Mouse (Mus musculus): ENCODE measurements around the gene Zer1.
A peak's percentile ranks its signal among the peaks of the same experiment; 100 is the strongest.
"Not testable (repeated sequence)": the region's sequence is repeated elsewhere in the genome, so short reads cannot be mapped to it uniquely, and the experiment has no call there.

Gene Zer1

GRCm38 (mm10) chr2:30124472-30125274, at the start of gene Zer1:
Gene Zer1, minus strand, starts transcription at chr2:30124585.
- DNase-seq: peak; percentile 96

- peak in 1 of 2 experiments; percentile 31 for DNase-seq
Observed at GRCm38 (mm10) chr2:30173541-30174240, 49.3 kb upstream of the Zer1 start.

GRCm38 (mm10) chr2:30171997-30172382, 47.6 kb upstream of the Zer1 start:
- no peak for DNase-seq

GRCm38 (mm10) chr2:30171371-30171996, 47.1 kb upstream of the Zer1 start, which contains the start of gene Endog:
Gene Endog, plus strand, starts transcription at chr2:30171493.
- peak; percentile 93 for DNase-seq

- DNase-seq: no peak
Observed at GRCm38 (mm10) chr2:30166677-30167076, 42.3 kb upstream of the Zer1 start.

GRCm38 (mm10) chr2:30164340-30164932, 40.1 kb upstream of the Zer1 start:
- DNase-seq: no peak

- peak; percentile 45 to 47 for DNase-seq
Observed at GRCm38 (mm10) chr2:30161809-30162208, 37.4 kb upstream of the Zer1 start.

GRCm38 (mm10) chr2:30159871-30160270, 35.5 kb upstream of the Zer1 start:
- peak in 1 of 2 experiments; percentile 1 for DNase-seq

- DNase-seq: no peak
Observed at GRCm38 (mm10) chr2:30152616-30153015, 28.2 kb upstream of the Zer1 start.

- no peak for DNase-seq
Observed at GRCm38 (mm10) chr2:30151840-30152239, 27.5 kb upstream of the Zer1 start.

- DNase-seq: no peak
Observed at GRCm38 (mm10) chr2:30147466-30147865, 23.1 kb upstream of the Zer1 start.

GRCm38 (mm10) chr2:30144436-30144835, 20.1 kb upstream of the Zer1 start:
- DNase-seq: no peak

- peak; percentile 81 for DNase-seq
Observed at GRCm38 (mm10) chr2:30140021-30140420, 15.6 kb upstream of the Zer1 start.

- no peak for DNase-seq
Observed at GRCm38 (mm10) chr2:30136458-30136857, 12.1 kb upstream of the Zer1 start.

- DNase-seq: no peak
Observed at GRCm38 (mm10) chr2:30134928-30135620, 10.7 kb upstream of the Zer1 start.

- peak in 1 of 2 experiments; percentile 23 for DNase-seq
Observed at GRCm38 (mm10) chr2:30134378-30134711, 10.0 kb upstream of the Zer1 start.

GRCm38 (mm10) chr2:30133613-30134377, 9.4 kb upstream of the Zer1 start, which contains the start of gene Tbc1d13:
Gene Tbc1d13, plus strand, starts transcription at chr2:30133746.
- DNase-seq: peak; percentile 97 to 98

GRCm38 (mm10) chr2:30132801-30133612, 8.6 kb upstream of the Zer1 start:
- no peak for DNase-seq

- not testable (repeated sequence) for DNase-seq
Observed at GRCm38 (mm10) chr2:30131240-30131639, 6.9 kb upstream of the Zer1 start.

GRCm38 (mm10) chr2:30130156-30130555, 5.8 kb upstream of the Zer1 start:
- no peak for DNase-seq

GRCm38 (mm10) chr2:30128789-30129188, 4.4 kb upstream of the Zer1 start:
- peak; percentile 47 to 52 for DNase-seq
